Mouse (Mus musculus): ENCODE measurements around the gene Hvcn1.
"Not testable (repeated sequence)": the region's sequence is repeated elsewhere in the genome, so short reads cannot be mapped to it uniquely, and the experiment has no call there.

The Hvcn1 gene

GRCm38 (mm10) chr5:122206475-122206874 lies at the start of gene Hvcn1:
Gene Hvcn1 (plus strand): TSS chr5:122206804.
- in situ Hi-C loops (cut with MseI, MboI): no loop called here

DNA sequence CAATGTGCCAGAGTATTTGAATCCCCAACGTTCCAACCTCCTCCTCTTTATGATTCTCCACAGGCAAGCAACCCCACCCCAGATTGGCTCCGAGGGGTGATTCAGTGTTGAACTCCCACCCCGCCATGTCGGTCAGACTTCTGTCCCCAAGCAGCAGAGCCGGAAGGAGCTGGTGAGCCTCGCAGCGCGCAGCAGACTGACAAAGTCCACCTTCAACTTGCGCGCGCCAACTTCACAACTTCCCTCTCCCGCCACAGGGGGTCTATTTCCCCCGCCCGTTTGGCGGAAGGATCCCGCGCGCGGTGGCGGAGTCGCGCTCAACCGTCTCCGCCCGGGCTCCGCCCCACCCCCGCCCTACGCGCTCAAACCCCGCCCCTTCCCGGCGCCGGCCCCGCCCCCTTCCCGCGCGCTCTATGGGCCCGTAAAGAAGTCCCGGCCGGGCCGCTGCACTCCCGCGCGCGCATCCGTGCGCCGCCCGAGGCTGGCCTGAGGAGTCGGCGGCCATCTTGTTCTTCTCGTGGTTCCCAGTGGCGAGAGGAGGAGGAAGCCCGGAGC lies 48.7 kb upstream of the Hvcn1 start, which contains the start of gene Ppp1cc:
Gene Ppp1cc, plus strand, starts transcription at position 452 of the 555 bp plus-strand sequence.
- in situ Hi-C loops (cut with MseI, MboI): no loop called here

DNA sequence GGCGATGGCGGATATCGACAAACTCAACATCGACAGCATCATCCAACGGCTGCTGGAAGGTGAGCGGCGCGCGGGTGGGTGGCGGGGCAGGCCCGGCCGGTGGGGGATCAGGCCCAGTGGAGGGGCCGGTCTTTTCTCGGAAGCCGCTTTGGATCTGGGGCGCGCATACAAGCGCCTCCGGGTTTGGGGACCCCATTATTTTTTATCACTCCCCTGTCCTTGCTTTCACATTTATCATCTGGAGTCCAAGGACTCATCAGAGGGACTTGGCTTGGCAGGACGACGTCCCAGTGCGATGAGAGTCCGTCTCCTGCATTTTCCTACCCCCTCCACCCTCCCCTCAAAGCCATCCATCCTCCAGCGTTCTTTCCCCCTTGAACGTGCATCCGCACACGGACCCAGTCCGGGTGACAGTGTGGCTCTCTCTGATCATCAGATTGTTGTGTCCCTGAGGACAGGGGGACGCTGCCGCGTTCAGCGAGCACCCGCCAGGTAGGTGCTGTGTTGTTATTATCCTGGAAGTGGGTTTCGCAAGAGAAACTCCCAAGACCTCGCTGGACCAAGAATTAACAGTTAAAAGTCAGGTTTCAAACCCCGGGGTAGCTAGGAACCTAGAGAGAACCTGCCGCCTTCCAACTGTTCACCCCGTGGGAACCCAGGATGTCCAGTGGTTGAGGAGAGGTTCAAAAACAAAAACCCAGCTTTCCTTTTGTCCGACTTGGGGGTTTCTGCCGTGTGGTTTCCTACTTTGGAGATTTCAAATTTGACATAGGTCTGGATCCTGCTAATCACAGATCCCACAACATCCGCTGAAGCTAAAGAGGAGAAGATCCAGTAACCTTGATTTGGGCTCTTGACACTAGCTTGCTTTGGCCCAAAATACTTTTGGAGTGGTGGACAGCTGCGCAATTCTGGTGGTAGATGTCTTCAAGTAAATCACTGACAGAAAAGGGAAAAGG lies 47.8 kb upstream of the Hvcn1 start:
- in situ Hi-C loops (cut with MseI, MboI): no loop called here

DNA sequence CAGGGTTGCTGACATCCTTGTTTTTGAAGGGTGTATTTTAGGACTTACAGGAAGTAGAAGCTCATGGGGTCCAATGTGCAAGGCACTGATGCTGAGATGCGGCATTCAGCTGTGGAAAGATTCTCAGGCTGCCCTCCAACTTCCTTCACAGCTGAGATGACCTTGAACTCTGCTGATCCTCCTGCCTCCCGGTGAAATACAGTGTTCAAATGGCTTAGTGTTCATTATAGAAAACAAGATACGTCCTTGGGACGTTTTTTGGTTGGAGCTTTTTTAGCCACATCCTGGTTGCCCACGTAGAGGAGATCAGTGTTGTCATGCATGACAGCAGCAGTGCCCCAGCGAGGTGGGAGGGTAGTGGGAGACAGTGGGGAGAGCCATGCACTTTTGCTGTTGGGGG lies 43.4 kb upstream of the Hvcn1 start:
- in situ Hi-C loops (cut with MseI, MboI): no loop called here

GRCm38 (mm10) chr5:122164011-122164410 lies 42.6 kb upstream of the Hvcn1 start:
- in situ Hi-C loops (cut with MseI, MboI): no loop called here

- in situ Hi-C loops (cut with MseI, MboI): no loop called here
Measured at GRCm38 (mm10) chr5:122165233-122165915, 41.2 kb upstream of the Hvcn1 start.

DNA sequence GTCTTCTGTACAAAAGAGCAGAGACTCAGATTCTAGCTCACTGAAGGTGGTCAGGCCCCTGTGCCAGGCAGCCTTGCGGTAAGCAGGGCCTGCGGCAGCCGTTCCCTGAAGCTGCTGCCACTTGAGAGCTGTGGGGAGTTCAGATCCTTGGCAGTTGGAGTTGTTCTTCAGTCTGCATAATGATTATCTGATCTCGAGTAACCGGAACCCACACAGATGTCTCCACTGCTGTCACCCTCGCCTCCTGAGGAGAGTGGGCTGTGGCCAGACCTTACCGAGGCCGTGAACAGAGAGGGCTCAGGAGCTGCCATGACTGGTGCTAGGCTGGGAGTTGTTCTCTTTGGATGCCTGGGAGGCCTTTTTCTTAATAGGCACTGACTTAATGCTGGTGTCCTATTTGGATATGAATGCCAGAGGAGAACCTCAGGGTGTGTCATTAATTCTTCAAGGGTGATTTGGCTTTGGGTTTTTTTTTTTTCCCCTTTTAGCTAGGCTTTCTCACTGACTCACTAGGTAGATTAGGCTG lies 39.9 kb upstream of the Hvcn1 start:
- in situ Hi-C loops (cut with MseI, MboI): no loop called here

- in situ Hi-C loops (cut with MseI, MboI): no loop called here
Measured at GRCm38 (mm10) chr5:122168344-122169069, 38.1 kb upstream of the Hvcn1 start.

DNA sequence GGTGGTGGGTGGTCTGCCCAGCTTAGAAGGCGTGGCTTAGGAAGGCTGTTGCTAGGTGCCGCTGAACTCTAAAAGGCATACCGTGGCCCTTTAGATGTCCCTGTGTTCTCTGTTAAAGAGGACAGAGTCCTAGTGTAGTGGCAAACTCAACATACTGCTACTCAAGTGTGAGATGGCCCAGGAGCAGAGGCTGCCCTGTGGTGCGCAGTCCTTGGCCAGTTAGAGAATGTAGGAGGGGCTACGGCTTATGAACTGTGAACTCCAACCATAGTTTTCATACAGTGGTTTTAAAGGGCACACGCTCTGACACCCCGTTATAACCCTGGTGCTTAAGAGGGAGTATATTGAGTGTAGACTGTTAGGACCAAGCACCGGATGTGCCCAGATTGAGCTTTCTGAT lies 35.5 kb upstream of the Hvcn1 start:
- in situ Hi-C loops (cut with MseI, MboI): no loop called here

DNA sequence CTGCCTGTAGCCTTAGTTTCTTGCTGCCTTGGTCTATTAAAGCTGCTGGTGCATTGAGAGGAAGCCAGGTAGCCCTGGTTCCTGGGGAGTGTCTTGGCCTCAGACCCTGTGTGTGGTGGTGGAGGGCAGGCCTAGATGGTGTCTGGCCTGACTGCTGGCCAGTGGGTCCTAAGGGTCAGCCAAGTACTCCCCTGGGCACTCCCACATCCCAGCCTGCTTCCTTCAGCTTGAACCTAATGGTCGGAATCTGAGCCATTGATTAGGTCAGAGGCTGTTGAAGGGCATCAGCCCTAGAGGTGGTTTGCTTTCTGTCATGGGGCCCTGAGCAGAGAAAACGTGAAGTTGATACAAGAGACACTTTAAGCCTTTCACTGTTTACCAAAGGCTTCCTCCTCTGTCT lies 31.2 kb upstream of the Hvcn1 start:
- in situ Hi-C loops (cut with MseI, MboI): no loop called here

DNA sequence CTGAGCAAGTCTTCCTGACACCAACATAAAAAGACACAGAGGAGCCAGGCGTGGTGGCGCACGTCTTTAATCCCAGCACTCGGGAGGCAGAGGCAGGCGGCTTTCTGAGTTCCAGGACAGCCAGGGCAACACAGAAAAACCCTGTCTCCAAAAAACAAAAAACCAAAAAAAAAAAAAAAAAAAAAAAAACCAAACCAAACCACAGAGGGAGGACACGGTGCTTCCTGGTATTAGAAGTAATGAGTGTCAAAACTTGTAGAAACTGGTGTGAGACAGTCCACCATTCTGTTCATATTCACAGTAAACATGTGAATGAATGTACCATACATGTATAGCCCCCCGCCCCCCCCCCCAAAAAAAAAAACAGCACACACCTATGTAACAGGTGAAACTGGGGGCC lies 30.6 kb upstream of the Hvcn1 start:
- in situ Hi-C loops (cut with MseI, MboI): no loop called here

GRCm38 (mm10) chr5:122176398-122176797 lies 30.2 kb upstream of the Hvcn1 start:
- in situ Hi-C loops (cut with MseI, MboI): no loop called here

GRCm38 (mm10) chr5:122179665-122180064 lies 26.9 kb upstream of the Hvcn1 start:
- in situ Hi-C loops (cut with MseI, MboI): no loop called here

- in situ Hi-C loops (cut with MseI, MboI): no loop called here
Measured at GRCm38 (mm10) chr5:122184283-122184806, 22.3 kb upstream of the Hvcn1 start.

- in situ Hi-C loops (cut with MseI, MboI): not testable (repeated sequence)
Measured at GRCm38 (mm10) chr5:122184858-122185257, 21.7 kb upstream of the Hvcn1 start.

DNA sequence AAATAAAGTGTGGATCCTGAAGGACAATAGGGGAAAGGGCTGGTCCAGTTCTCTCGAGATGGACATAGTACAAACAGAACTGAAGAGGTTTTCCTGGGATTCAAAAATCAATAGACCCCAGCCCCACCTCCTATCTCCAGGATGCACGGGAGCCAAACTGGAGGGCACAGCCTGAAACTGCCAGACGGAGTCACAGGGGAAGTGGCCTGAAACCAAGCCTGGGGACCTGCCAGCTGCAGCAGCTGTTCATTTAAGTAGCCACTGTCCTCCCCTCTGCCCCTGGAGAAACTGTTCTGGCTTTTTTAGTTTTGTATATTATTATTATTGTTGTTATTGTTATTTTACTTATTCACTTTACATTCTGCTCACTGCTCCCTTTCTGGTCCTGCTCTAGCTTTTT lies 17.5 kb upstream of the Hvcn1 start:
- in situ Hi-C loops (cut with MseI, MboI): no loop called here

DNA sequence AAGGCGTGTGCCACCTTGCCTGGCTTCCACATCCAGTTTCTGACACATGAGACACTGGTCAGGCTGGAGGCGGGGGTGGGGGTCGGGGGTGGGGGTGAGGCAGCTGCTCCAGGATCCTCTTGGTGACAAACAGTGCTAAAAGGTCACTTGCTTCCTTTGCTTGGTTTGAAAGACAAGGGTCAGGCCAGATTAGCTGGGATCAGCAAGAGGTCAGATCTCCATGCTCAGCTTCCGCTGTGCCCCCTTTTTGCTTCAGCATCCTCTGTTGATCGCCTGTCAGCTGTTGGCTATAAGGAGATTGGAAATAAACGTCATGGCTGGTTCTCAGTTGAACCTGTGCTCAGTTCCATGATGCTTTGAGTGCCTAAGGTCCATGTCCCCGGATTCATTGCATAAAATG lies 16.1 kb upstream of the Hvcn1 start:
- in situ Hi-C loops (cut with MseI, MboI): no loop called here

- in situ Hi-C loops (cut with MseI, MboI): no loop called here
Measured at GRCm38 (mm10) chr5:122191269-122192063, 15.1 kb upstream of the Hvcn1 start.

GRCm38 (mm10) chr5:122192347-122192746 lies 14.3 kb upstream of the Hvcn1 start:
- in situ Hi-C loops (cut with MseI, MboI): no loop called here

GRCm38 (mm10) chr5:122200872-122201271 lies 5.7 kb upstream of the Hvcn1 start:
- in situ Hi-C loops (cut with MseI, MboI): no loop called here

All from mouse trophoblast stem cell (cell line).